Mouse (Mus musculus): ENCODE data around the gene Spats2.
"Not testable (repeated sequence)": the region's sequence is repeated elsewhere in the genome, so short reads cannot be mapped to it uniquely, and the experiment has no call there.

GRCm38 (mm10) chr15:99154515-99154914 lies 28.8 kb downstream of the Spats2 start:
- not testable (repeated sequence) for TF ChIP-seq POLR2A (IDR thresholded peaks at IDR 0.05; ENCODE audit: borderline replicate concordance, extremely low read depth, low read depth, low read length); CTCF (IDR thresholded peaks at IDR 0.05; ENCODE audit: insufficient read depth, low read length)

Data from lung, adult 2 months (tissue).